Mouse (Mus musculus) lung, postnatal 10 days (tissue): ENCODE measurements around the gene Akap13.
"Not testable (repeated sequence)": the region's sequence is repeated elsewhere in the genome, so short reads cannot be mapped to it uniquely, and the experiment has no call there.

Experiments used
- DNase-seq: peaks from one replicate; pipeline ENCODE4 v3.0.0; 2021

Gene Akap13

DNA sequence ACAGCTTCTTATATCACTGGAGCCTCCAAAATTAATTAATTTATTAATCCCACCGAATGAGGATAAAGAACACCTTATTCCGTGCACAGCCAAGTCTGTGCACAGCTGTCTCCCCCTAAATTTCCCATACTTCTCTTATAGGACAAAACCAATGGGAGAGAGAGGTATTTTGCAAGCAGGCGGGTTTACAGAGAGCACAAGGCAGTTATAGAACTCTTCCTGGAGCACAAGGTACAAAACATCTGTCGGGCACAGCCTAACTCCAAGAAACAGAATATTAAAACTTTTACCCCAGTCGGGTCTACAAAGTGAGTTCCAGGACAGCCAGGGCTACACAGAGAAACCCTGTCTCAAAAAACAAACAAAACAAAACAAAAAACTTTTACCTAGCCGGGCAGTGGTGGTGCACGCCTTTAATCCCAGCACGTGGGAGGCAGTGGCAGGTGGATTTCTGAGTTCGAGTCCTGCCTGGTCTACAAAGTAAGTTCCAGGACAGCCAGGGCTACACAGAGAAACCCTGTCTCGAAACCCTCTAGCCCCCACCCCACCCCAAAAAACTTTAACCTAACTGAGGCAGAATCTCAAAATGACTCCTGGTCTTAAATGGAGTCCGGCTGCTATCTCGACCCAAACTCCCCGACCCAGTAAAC lies 326.1 kb downstream of the Akap13 start:
- no peak for DNase-seq

DNA sequence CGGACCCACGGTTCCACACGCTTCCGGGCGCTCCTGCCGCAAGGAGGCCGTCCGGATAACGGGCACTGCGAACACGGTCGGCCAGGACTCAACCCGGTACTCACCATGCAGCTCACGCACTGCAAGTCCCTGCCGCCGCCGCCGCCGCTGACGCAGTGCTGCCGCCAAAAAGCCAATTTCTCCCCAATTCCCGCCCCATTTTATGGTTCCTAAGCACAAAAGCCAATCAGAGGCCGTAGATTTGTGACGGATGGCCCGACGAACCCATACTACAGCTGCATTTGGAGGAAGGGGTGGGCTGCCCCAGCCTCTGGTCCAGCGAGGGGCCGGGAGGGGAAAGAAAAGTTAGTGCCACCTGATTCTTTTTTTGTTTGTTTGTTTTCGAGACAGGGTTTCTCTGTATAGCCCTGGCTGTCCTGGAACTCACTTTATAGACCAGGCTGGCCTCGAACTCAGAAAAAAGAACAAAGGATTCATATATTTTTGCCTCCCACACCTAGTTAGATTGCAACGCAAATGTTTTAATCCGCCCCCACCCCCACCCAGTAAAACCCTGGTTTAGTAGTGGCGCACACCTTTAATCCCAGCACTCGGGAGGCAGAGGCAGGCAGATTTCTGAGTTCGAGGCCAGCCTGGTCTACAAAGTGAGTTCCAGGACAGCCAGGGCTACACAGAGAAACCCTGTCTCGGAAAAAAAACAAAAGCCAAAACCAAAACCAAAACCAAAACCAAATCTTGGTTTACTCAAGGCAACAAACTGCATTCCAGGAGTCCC lies 326.8 kb downstream of the Akap13 start:
- peak; percentile 94 for DNase-seq

DNA sequence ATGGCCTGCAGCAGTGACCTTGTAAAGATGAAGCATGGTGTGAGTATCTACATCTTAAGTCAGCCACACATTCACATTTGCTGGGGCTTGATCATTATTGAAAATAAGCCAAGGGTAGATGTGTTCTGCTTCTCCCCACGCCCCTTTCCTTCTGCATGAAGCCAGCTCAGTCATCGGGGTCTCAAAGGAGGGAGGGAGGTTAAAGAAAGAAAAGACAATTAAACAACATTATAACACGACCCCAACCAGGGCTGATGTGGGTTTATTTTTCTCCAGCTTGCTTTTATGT lies 327.3 kb downstream of the Akap13 start:
- no peak for DNase-seq

DNA sequence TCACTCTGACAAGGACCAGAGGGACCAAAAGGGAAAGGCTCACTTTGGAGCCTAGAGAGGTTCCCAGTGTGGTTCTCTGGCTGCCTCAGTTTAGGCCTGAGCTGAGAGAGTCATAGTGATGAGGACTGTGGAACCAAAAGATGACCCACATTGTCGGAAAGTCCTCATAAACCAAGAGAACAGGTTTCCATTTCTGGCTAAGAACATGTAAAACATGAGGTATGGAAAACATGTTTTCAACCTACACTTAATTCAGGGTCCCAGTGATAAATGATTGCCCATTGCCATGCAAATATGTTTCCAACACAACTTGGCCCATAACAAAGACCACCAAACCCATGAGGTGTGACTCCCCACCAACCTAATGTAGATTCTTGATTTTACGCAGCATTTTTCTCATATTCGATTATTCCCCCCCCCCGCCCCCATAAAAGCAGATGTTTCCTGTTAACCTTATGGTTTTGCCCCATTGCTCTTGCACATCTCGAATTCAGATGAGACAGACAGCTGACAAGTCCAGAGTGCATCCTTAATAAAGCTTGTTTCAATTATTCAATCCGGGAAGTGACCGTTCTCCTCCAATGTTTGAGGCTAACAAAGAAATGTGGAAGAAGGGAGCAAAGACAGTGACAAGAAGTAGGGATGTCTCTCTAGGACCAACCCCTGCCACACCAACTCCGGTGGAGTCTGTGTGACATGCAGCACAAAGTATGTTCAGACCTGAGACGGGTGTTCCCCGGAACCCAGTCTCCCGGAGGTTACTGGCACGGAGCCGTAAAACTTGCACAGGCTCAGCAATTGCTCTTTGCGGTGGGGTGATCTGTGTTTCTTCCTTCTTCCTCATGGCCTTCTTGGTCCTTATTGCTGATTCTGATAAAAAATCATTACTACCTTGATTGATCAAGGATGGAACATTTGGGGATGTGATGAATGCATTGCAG lies 330.3 kb downstream of the Akap13 start:
- no peak for DNase-seq

DNA sequence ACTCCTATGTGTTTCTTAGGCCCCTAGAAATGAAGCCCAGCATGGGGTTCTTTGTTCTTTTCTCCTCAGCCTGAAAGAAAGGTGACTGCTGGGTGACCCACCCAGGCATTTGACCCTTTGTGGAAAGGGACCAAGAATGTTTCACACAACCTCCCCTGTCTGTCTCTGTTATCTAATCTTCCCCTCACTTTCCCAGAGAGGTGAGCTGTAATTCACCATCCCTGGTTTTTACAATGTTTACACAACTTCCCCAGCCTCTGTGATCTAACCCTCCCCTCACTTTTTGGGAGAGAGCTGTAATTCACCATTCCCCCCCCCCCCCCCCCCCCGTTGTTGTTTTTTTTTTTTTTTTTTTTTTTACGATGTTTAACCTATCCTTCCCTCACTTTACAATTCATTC lies 331.5 kb downstream of the Akap13 start:
- DNase-seq, result no peak

DNA sequence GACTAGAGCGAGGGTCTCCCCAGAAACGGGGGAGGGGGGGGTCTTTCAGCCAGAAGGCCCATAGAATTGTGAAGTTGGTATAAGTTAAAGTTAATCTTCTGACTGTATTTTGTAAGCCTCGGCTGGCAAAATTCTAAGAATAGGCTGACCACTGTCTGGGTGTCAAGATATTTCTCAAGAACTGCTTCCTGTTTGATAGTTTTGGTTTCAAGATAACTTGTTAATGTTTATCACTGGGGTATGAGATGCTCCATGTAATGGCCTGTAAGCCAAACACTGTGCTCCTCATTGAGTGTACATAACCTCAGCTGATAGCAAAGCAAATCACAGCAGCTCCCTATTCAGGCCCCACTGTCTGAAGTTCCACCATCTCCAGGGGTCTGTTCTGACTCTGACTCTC lies 332.0 kb downstream of the Akap13 start:
- DNase-seq, result no peak

DNA sequence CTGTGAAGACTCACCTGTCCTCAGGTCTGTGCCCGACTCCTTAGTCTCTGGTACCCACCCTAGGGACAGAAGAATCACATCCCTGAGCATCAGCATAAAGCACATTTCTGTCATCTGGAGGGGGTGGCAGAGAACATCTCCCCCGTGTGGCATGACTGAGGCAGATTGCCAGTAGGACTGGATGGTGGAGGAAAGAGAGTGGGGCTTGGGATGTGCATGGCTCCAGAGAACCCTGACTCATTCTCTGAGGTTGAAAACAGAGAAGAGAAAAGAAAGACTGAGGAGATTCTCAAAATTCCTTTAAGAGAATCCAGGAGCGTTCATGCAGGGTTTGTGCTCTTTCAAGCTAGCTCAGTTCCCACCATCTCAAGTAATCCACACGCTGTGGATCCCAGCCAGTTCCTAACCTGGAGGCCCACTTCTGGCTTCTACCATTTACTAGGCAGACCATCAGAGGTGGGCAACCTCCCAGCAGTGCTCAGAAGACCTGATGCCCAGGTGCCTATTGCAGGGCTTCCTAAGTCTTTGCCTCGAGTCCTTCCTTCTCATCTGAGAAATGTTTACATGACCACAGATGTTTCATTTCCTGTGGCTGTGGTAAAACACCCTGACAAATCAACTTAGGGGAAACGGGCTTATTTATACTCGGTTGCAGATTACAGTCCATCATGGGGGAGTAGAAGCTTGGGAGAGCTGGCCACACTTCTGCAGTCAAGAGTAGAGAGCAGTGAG lies 332.9 kb downstream of the Akap13 start:
- not testable (repeated sequence) for DNase-seq

DNA sequence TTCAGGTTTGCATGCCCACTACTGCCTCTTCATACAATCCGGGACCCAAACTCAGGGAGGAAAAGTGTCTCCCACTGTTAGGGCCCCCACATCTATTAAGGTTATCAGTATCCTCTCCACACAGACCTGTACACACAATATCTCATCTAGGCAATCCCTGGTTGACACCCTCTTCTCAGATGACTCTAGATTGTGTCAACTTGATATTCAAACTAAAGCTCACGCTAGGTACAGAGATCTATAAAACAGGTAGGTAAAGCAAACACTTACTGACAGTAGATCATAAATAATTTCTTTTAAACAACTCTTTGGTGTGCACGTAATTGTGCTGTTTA lies 333.4 kb downstream of the Akap13 start:
- not testable (repeated sequence) for DNase-seq

DNA sequence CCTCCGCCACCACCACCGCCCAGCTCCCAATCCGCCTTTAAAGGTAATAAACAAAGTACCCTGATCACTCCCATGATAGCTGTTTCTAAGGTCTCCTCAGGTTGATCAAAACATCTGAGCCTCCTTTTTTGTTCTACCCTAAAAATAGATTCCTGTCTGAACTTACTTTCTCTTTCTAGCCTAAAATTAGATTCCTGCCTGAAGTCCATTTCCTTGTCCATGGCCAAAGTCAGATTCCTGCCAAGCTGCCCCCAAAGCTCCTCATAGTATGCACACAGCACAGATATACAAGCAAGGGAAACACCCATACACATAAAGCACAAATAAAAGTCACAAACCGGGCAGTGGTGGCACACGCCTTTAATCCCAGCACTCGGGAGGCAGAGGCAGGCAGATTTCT lies 334.4 kb downstream of the Akap13 start:
- no peak for DNase-seq

DNA sequence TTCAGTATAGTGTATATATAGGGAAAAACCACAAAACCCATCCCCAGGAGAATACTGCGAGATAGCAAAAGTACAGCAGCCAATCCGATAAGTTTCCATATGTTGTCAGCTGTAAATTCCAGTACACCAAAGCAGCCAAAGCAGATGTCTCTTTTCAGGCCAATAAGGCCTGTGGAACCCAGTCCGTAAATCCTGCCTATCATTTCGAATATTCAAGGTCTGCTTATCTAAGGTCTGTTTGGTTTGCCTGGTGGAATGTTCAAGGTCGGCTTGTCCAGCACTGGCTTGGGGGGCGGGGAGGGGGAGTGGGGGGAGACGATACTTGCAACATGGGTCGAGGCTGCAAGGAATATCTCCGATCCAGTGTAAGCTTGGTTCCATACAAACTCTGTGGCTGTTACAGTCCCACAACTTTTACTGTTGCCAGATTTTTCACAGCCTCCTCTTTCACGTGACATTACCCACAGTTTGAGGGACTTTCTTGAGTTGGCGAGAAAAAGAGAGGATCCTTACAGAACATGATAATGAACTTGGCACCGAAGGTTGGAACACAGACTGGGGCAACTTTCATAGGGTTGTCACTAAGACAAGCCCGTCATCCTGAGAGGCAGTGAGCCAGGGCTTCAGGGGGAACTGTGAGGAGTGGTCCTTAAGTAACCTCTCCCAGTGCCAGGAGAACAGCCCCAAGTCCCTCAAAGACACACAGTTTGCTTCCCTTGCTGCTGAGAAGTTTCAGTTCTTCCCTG lies 335.9 kb downstream of the Akap13 start:
- not testable (repeated sequence) for DNase-seq

- no peak for DNase-seq
These were observed 337.8 kb downstream of the Akap13 start for GRCm38 (mm10) chr7:75793091-75793490.

GRCm38 (mm10) chr7:75793654-75794335 lies 338.5 kb downstream of the Akap13 start:
- no peak for DNase-seq

- no peak for DNase-seq
These were observed 339.8 kb downstream of the Akap13 start for GRCm38 (mm10) chr7:75795106-75795505.

DNA sequence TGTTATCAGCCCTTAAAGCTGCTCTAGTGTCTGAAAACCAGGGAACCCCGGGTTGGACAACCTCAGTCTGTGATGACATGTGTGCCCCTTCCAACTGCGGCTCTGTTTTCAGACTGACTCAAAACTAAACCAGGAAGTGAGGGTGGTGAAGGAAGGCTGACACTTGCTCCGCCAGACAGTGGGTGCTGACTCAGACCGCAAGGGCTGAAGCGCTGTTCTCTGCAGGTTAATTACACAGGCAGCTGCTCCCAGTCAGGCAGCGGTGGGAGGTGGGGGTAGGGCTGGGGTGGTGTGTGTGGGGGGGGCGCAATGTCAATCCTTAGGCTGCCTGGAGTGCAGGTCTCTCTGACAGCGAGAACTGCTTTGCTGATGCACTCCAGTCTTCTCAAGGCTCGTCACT lies 341.1 kb downstream of the Akap13 start:
- DNase-seq, result no peak

DNA sequence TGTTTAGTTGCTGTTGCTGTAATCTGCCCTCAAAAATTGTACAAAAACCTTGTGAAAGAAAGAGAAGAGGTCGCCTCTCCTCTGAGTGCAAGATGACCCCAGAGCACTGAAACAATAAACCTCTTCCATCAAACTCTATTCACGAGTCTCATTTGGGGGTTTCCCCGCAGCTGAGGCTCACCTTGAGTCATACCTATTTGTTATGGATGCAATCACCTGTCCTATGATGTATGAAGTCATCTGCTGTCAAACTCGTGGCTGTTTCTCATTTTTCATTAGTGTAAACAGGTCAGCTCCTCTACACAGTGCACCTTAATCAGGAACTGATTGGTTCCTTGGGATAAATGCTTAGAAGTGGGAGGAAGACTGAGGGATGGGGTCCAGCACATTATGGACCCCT lies 345.2 kb downstream of the Akap13 start:
- no peak for DNase-seq

DNA sequence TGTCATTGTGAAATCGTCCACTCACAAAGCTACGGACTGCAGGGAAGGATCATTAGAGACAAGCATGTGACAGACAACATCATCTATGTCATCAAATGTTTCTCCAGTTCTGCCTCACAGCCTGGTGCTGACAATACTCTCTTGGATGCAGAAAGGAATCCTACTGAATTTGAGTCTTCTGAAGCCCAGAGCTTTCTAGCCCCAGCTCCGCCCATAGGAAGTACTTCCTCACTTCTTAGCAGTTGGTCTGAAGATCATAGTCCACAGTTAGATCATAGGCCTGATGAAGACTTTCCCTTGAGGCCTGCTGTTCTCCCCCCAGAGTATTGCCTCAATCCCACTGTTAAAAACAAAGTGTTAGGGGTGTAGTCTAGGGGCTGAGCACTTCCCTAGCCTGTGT lies 345.7 kb downstream of the Akap13 start:
- no peak for DNase-seq

DNA sequence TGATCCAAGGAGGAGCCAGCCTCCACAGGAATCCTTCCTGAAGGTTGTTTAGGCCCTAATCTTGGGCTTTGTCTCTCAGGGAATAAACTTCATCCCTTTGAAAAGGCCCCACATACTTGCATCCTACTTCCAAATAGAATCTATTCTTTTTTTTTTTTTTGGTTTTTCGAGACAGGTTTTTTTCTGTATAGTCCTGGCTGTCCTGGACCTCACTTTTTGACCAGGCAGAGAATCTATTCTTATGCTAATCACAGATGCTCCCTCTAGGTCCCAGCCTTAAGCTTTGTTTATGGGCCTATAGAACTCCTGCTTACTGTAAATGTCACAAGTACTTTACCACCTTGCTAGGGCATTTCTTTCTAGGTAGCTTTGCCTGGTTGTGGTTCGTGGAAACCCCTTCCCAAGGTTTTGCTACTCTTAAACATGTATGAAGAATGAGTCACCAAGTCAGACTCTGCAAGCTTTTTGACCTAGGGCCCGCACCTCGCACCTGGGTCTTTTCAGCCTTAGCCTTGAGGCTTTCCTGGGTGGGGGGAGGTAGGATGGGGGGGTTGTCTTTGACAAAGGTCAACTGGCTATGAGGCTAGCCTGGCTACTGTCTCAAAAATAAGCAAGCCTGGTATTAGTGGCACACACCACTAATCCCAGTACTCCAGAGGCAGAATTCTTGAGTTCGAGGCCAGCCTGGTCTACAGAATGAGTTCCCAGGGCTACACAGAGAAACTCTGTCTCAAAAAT lies 346.5 kb downstream of the Akap13 start:
- DNase-seq, result no peak

- no peak for DNase-seq
These were observed 347.6 kb downstream of the Akap13 start for GRCm38 (mm10) chr7:75802887-75803286.
